Mouse (Mus musculus) ZHBTc4 (cell line): ENCODE results near the gene C1ra.
A peak's percentile ranks its signal among the peaks of the same experiment; 100 is the strongest.
"Not testable (repeated sequence)": the region's sequence is repeated elsewhere in the genome, so short reads cannot be mapped to it uniquely, and the experiment has no call there.

Experiments used
- DNase-seq: peaks from one replicate; pipeline ENCODE4 v3.0.0-alpha.2; 2011; ENCODE audit warnings: low read depth, low spot score

The C1ra gene

GRCm38 (mm10) chr6:124544466-124544865, 32.3 kb downstream of the C1ra start:
- no peak for DNase-seq

GRCm38 (mm10) chr6:124545425-124545824, 33.2 kb downstream of the C1ra start:
- no peak for DNase-seq

GRCm38 (mm10) chr6:124547979-124548378, 35.8 kb downstream of the C1ra start:
- DNase-seq, result not testable (repeated sequence)

GRCm38 (mm10) chr6:124549023-124549550, 36.9 kb downstream of the C1ra start:
- DNase-seq, result no peak

GRCm38 (mm10) chr6:124552766-124553165, 40.6 kb downstream of the C1ra start:
- peak; percentile 88 for DNase-seq

GRCm38 (mm10) chr6:124555956-124556355, 43.8 kb downstream of the C1ra start:
- DNase-seq, result not testable (repeated sequence)

- DNase-seq, result not testable (repeated sequence)
These were observed 49.0 kb downstream of the C1ra start for GRCm38 (mm10) chr6:124561156-124561555.

GRCm38 (mm10) chr6:124561611-124562010, 49.4 kb downstream of the C1ra start:
- DNase-seq, result not testable (repeated sequence)

- DNase-seq, result peak; percentile 77
These were observed 57.8 kb downstream of the C1ra start, which contains the start of gene C1rb for GRCm38 (mm10) chr6:124570026-124570425. C1rb (plus strand) TSS chr6:124570294.
